Mouse (Mus musculus) cortical plate, adult 2 months (tissue): ENCODE data around the gene Prdx4.

Source experiments
- CTCF ChIP-seq: fragments of 200-500 bp; IDR thresholded peaks from 2 replicates; pipeline ENCODE4 v1.5.1; 2011; ENCODE audit warnings: mild to moderate bottlenecking, control low read depth, low read length; ENCODE audit not compliant: insufficient read depth; ENCODE audit errors: extremely low read depth
- POLR2A ChIP-seq: fragments of 200-500 bp; IDR thresholded peaks from 2 replicates; pipeline ENCODE4 v1.6.1; 2011; ENCODE audit warnings: mild to moderate bottlenecking, low read length, control low read depth; ENCODE audit not compliant: insufficient read depth; ENCODE audit errors: extremely low read depth

GRCm38 (mm10) chrX:155375458-155375857, 34.9 kb upstream of the Prdx4 start:
- TF ChIP-seq POLR2A (no peak), CTCF (no peak)
